Mouse (Mus musculus): ENCODE measurements at regions not wholly inside any gene's neighbourhood (a gene's known extent, or its start where the extent isn't known, plus 50 kb on each side); places are given as distances from the start of the nearest gene placed in this dataset.

DNA sequence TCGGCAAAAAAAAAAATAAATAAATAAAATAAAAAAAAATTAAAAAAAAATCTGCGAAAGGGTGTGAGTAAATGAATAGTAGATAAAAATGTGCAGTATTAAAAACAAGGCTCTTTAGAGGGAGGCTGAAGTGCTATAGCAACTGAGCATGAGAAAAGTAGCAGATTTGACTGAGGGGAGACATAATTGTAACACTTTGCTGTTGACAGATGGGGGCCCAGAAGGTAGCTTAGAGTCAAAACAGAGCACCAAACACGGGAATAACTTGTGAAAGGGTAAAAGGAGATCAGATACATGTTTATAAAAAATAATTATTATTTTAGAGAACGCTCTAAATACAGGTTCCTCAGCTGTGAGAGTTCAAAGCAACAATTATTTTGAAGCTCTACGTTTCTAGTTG lies 605.1 kb downstream of the Tmem182 start:
- DNase-seq (ENCODE audit: low spot score in 2 of 2), result peak; percentile 23 to 29

GRCm38 (mm10) chr1:41411641-41412040 lies 606.2 kb downstream of the Tmem182 start:
- peak; percentile 24 to 44 for DNase-seq (ENCODE audit: low spot score in 2 of 2)

DNA sequence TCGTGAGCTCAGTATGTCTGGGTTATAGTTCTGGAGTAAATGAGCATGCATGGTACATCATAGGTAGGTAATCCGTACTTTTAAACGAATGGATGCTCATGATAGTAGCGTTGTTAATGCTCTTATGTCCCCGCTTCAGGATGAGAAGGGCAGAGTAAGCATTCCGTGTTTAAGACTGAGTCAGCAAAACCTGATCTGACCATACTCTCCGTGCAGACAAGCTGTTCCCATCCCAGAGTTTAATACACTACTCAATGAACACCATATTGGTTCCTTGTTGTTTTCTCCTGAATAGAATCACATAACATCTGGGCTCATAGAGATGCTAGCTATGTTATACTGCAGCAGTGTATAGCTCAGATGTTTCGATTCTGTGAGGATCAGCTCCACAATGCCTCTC lies 606.7 kb downstream of the Tmem182 start:
- DNase-seq (ENCODE audit: low spot score in 2 of 2), result no peak

GRCm38 (mm10) chr1:41420489-41421327 lies 615.3 kb downstream of the Tmem182 start:
- DNase-seq (ENCODE audit: low spot score in 2 of 2), result no peak

DNA sequence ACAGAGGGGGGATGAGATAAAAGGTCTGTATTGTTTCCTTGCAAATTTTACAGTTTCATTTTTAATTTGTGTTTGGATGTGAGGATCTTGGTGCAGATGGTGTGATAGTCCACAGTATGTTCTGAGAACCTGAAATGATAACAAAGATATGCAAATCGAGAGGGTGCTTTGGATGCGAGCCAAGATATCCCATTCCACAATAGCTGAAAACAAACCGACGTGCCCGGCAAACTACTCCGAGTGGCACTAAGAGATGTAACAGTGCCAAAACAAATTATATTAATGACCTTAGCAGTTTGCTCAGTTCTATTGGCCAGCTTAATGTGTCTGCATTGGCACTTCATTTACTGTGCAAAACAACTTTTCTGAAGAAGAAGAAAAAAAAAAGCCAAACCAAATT lies 622.5 kb downstream of the Tmem182 start:
- no peak for DNase-seq (ENCODE audit: low spot score in 2 of 2)

DNA sequence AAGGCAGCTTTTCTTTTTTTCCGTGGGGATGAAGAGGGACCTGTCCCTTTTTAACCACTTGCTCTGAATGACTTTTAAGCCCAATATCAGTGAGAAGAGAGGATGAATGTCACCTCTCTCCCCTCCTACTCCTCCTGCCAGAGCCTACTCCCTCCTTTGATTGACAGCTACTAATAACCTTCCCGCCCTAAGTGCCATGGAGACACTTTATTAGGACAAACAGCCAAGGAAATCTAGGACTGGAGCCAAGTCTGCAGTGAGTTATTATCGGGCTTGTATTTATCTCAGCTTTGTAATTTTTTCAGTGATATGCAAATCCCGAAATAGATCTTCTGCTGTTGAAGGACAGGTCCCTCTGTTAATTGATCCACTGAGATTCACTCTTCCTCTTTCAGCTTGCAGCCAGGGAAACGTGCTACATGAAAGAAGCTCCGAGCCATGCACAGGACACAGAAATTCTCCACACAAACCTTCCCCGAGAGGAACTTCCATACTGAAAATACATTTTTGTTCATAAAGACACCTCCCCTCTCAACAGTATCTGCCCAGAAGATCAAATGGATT lies 625.8 kb downstream of the Tmem182 start:
- DNase-seq (ENCODE audit: low spot score in 2 of 2), result no peak

DNA sequence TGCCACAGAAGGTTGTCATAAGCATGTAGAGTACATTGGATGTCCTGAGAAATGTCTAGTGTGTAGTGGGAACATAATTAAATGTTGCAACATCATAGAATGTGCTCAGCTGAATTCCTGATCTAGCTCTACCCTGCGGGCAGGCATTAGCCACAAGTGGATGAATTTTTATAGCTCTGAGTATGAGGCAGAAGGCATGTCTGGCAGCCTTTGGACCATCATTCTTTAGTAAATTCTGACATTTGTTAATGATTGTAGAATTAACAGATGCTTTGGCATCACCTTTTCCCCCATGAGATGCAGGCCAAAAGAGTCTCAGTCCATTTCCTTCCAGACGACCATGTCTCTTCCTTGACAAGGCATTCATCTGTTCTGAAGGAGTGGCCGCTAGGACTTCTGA lies 630.0 kb downstream of the Tmem182 start:
- DNase-seq (ENCODE audit: low spot score in 2 of 2), result no peak

DNA sequence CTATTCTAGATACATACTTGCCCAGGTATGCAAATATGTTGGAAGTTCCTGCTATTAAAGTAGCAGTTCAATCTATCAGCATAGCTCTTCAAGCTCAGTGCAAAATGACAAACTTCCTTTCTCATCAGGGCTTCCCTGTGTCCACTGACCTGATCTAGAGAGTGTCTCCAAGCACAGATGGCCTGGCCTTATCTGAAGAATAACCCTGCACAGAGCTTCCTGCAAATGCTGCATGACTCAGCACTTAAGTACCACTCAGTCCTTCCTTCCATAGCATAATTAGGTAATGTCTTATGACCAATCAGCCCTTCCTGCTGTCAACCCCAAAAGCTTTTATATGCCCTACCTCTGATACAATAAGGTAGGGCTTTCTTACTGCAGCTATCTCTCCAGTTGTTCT lies 644.6 kb downstream of the Tmem182 start:
- no peak for DNase-seq (ENCODE audit: low spot score in 2 of 2)
